Mouse (Mus musculus): Measurements from ENCODE around the gene Ano2. TPM values are rescaled to one million over a fixed set of nuclear protein-coding genes. Genes with fewer than 3 reads are reported as not detected.

Gene Ano2
- polyA plus RNA-seq (2014; fragmentation: Nextera tagmentation; extraction: Ambion mirVana) = 0.70 and 0.99 TPM in 2 replicates

- H3K27ac ChIP-seq = no peak within 1 kb of the TSS
- no peaks in the 10 kb centered on the region for H3K9me3 ChIP-seq (ENCODE audit: control insufficient read depth, low read length)
- H3K4me3 ChIP-seq (replicated peaks; ENCODE audit: low read length) = peak within 1 kb of the TSS; percentile 23
- ATAC-seq (ENCODE audit: low FRiP score) (peak; percentile 63), DNase-seq (ENCODE audit: low spot score) (peak; percentile 36)
- H3K9ac ChIP-seq = peak within 1 kb of the TSS; percentile 22; the same call in 1 of the 2 replicates
- H3K4me2 ChIP-seq (replicated peaks) = peak within 1 kb of the TSS; percentile 60
- 0 out of 2 replicates have a peak, but pooled peaks cover 4% of the 10 kb centered on the region for H3K4me1 ChIP-seq (replicated peaks; ENCODE audit: control insufficient read depth, insufficient read depth, low read length)
- 5% methylated on average over 20 of the region's 20 CpGs for WGBS
- H3K27me3 ChIP-seq (ENCODE audit: control insufficient read depth, insufficient read depth, low read length) = 0 out of 2 replicates have a peak, but pooled peaks cover 7% of the 10 kb centered on the region
- no peaks in the 10 kb centered on the region for H3K36me3 ChIP-seq (replicated peaks; ENCODE audit: control insufficient read depth, insufficient read depth)
These were observed at the start of gene Ano2 for GRCm38 (mm10) chr6:125690057-125690703. Gene Ano2, plus strand, starts transcription at chr6:125690419.

- H3K27ac ChIP-seq = no peak overlapping the region
- ATAC-seq (ENCODE audit: low FRiP score) (no peak), DNase-seq (ENCODE audit: low spot score) (no peak)
- H3K9ac ChIP-seq = no peak overlapping the region
- H3K36me3 ChIP-seq (replicated peaks; ENCODE audit: control insufficient read depth, insufficient read depth) = no peaks in the 10 kb centered on the region
- H3K27me3 ChIP-seq (ENCODE audit: control insufficient read depth, insufficient read depth, low read length) = no peaks in the 10 kb centered on the region
- H3K4me1 ChIP-seq (replicated peaks; ENCODE audit: control insufficient read depth, insufficient read depth, low read length) = no peaks in the 10 kb centered on the region
- no peak overlapping the region for H3K4me3 ChIP-seq (replicated peaks; ENCODE audit: low read length)
- H3K4me2 ChIP-seq (replicated peaks) = no peak overlapping the region
- H3K9me3 ChIP-seq (ENCODE audit: control insufficient read depth, low read length) = no peaks in the 10 kb centered on the region
- 82% methylated on average over 4 of the region's 4 CpGs for WGBS
These were observed 49.7 kb upstream of the Ano2 start for GRCm38 (mm10) chr6:125640486-125640885.

GRCm38 (mm10) chr6:125641146-125641545, 49.1 kb upstream of the Ano2 start:
- no peaks in the 10 kb centered on the region for H3K27me3 ChIP-seq (ENCODE audit: control insufficient read depth, insufficient read depth, low read length)
- ATAC-seq (ENCODE audit: low FRiP score) = no peak
- no peak for DNase-seq (ENCODE audit: low spot score)
- H3K4me2 ChIP-seq (replicated peaks) = no peak overlapping the region
- H3K36me3 ChIP-seq (replicated peaks; ENCODE audit: control insufficient read depth, insufficient read depth) = no peaks in the 10 kb centered on the region
- no peak overlapping the region for H3K9ac ChIP-seq
- H3K9me3 ChIP-seq (ENCODE audit: control insufficient read depth, low read length) = no peaks in the 10 kb centered on the region
- H3K4me3 ChIP-seq (replicated peaks; ENCODE audit: low read length) = no peak overlapping the region
- no peak overlapping the region for H3K27ac ChIP-seq
- H3K4me1 ChIP-seq (replicated peaks; ENCODE audit: control insufficient read depth, insufficient read depth, low read length) = no peaks in the 10 kb centered on the region
- WGBS = 84% methylated on average over 8 of the region's 8 CpGs

GRCm38 (mm10) chr6:125648964-125649363, 41.3 kb upstream of the Ano2 start:
- no peaks in the 10 kb centered on the region for H3K4me1 ChIP-seq (replicated peaks; ENCODE audit: control insufficient read depth, insufficient read depth, low read length)
- H3K9me3 ChIP-seq (ENCODE audit: control insufficient read depth, low read length) = no peaks in the 10 kb centered on the region
- H3K9ac ChIP-seq = no peak overlapping the region
- ATAC-seq (ENCODE audit: low FRiP score) = no peak
- H3K36me3 ChIP-seq (replicated peaks; ENCODE audit: control insufficient read depth, insufficient read depth) = no peaks in the 10 kb centered on the region
- H3K4me2 ChIP-seq (replicated peaks) = no peak overlapping the region
- 85% methylated on average over 12 of the region's 12 CpGs for WGBS
- H3K27ac ChIP-seq = no peak overlapping the region
- no peaks in the 10 kb centered on the region for H3K27me3 ChIP-seq (ENCODE audit: control insufficient read depth, insufficient read depth, low read length)
- no peak overlapping the region for H3K4me3 ChIP-seq (replicated peaks; ENCODE audit: low read length)
- DNase-seq (ENCODE audit: low spot score) = no peak

- Histone ChIP-seq H3K4me2 (replicated peaks) (no peak overlapping the region), H3K27me3 (ENCODE audit: control insufficient read depth, insufficient read depth, low read length) (no peaks in the 10 kb centered on the region), H3K4me3 (replicated peaks; ENCODE audit: low read length) (no peak overlapping the region), H3K4me1 (replicated peaks; ENCODE audit: control insufficient read depth, insufficient read depth, low read length) (no peaks in the 10 kb centered on the region), H3K27ac (no peak overlapping the region), H3K9me3 (ENCODE audit: control insufficient read depth, low read length) (no peaks in the 10 kb centered on the region), H3K9ac (no peak overlapping the region), H3K36me3 (replicated peaks; ENCODE audit: control insufficient read depth, insufficient read depth) (no peaks in the 10 kb centered on the region)
- DNase-seq (ENCODE audit: low spot score) (no peak), ATAC-seq (ENCODE audit: low FRiP score) (no peak)
- WGBS = 87% methylated on average over 3 of the region's 3 CpGs
These were observed 38.9 kb upstream of the Ano2 start for GRCm38 (mm10) chr6:125651335-125651734.

- Histone ChIP-seq H3K4me2 (replicated peaks) (no peak overlapping the region), H3K9me3 (ENCODE audit: control insufficient read depth, low read length) (no peaks in the 10 kb centered on the region), H3K27me3 (ENCODE audit: control insufficient read depth, insufficient read depth, low read length) (no peaks in the 10 kb centered on the region), H3K4me1 (replicated peaks; ENCODE audit: control insufficient read depth, insufficient read depth, low read length) (no peaks in the 10 kb centered on the region), H3K36me3 (replicated peaks; ENCODE audit: control insufficient read depth, insufficient read depth) (no peaks in the 10 kb centered on the region), H3K27ac (no peak overlapping the region), H3K4me3 (replicated peaks; ENCODE audit: low read length) (no peak overlapping the region), H3K9ac (no peak overlapping the region)
- 85% methylated on average over 1 of the region's 1 CpGs for WGBS
- ATAC-seq (ENCODE audit: low FRiP score) (no peak), DNase-seq (ENCODE audit: low spot score) (no peak)
These were observed 36.8 kb upstream of the Ano2 start for GRCm38 (mm10) chr6:125653416-125653815.

GRCm38 (mm10) chr6:125656921-125657320, 33.3 kb upstream of the Ano2 start:
- Histone ChIP-seq H3K4me3 (replicated peaks; ENCODE audit: low read length) (no peak overlapping the region), H3K9me3 (ENCODE audit: control insufficient read depth, low read length) (no peaks in the 10 kb centered on the region), H3K4me1 (replicated peaks; ENCODE audit: control insufficient read depth, insufficient read depth, low read length) (no peaks in the 10 kb centered on the region), H3K27me3 (ENCODE audit: control insufficient read depth, insufficient read depth, low read length) (no peaks in the 10 kb centered on the region), H3K4me2 (replicated peaks) (no peak overlapping the region), H3K27ac (no peak overlapping the region), H3K36me3 (replicated peaks; ENCODE audit: control insufficient read depth, insufficient read depth) (no peaks in the 10 kb centered on the region), H3K9ac (no peak overlapping the region)
- ATAC-seq (ENCODE audit: low FRiP score) (no peak), DNase-seq (ENCODE audit: low spot score) (no peak)
- 86% methylated on average over 13 of the region's 13 CpGs for WGBS

- H3K9ac ChIP-seq = no peak overlapping the region
- no peaks in the 10 kb centered on the region for H3K36me3 ChIP-seq (replicated peaks; ENCODE audit: control insufficient read depth, insufficient read depth)
- ATAC-seq (ENCODE audit: low FRiP score) (no peak), DNase-seq (ENCODE audit: low spot score) (no peak)
- no peaks in the 10 kb centered on the region for H3K27me3 ChIP-seq (ENCODE audit: control insufficient read depth, insufficient read depth, low read length)
- no peaks in the 10 kb centered on the region for H3K4me1 ChIP-seq (replicated peaks; ENCODE audit: control insufficient read depth, insufficient read depth, low read length)
- WGBS = 94% methylated on average over 5 of the region's 5 CpGs
- H3K4me3 ChIP-seq (replicated peaks; ENCODE audit: low read length) = no peak overlapping the region
- H3K4me2 ChIP-seq (replicated peaks) = no peak overlapping the region
- no peaks in the 10 kb centered on the region for H3K9me3 ChIP-seq (ENCODE audit: control insufficient read depth, low read length)
- H3K27ac ChIP-seq = no peak overlapping the region
These were observed 32.3 kb upstream of the Ano2 start for GRCm38 (mm10) chr6:125657966-125658365.

GRCm38 (mm10) chr6:125661106-125661877, 28.9 kb upstream of the Ano2 start:
- H3K4me2 ChIP-seq (replicated peaks) = no peak overlapping the region
- no peak overlapping the region for H3K27ac ChIP-seq
- 45% methylated on average over 14 of the region's 14 CpGs for WGBS
- ATAC-seq (ENCODE audit: low FRiP score) (no peak), DNase-seq (ENCODE audit: low spot score) (peak; percentile 71)
- H3K9ac ChIP-seq = no peak overlapping the region
- no peaks in the 10 kb centered on the region for H3K36me3 ChIP-seq (replicated peaks; ENCODE audit: control insufficient read depth, insufficient read depth)
- H3K27me3 ChIP-seq (ENCODE audit: control insufficient read depth, insufficient read depth, low read length) = no peaks in the 10 kb centered on the region
- H3K9me3 ChIP-seq (ENCODE audit: control insufficient read depth, low read length) = no peaks in the 10 kb centered on the region
- no peaks in the 10 kb centered on the region for H3K4me1 ChIP-seq (replicated peaks; ENCODE audit: control insufficient read depth, insufficient read depth, low read length)
- no peak overlapping the region for H3K4me3 ChIP-seq (replicated peaks; ENCODE audit: low read length)

Measured in hindbrain, embryonic 14.5 days (tissue).